Mouse (Mus musculus): ENCODE measurements around the gene Pcdh19.

Pcdh19 gene

DNA sequence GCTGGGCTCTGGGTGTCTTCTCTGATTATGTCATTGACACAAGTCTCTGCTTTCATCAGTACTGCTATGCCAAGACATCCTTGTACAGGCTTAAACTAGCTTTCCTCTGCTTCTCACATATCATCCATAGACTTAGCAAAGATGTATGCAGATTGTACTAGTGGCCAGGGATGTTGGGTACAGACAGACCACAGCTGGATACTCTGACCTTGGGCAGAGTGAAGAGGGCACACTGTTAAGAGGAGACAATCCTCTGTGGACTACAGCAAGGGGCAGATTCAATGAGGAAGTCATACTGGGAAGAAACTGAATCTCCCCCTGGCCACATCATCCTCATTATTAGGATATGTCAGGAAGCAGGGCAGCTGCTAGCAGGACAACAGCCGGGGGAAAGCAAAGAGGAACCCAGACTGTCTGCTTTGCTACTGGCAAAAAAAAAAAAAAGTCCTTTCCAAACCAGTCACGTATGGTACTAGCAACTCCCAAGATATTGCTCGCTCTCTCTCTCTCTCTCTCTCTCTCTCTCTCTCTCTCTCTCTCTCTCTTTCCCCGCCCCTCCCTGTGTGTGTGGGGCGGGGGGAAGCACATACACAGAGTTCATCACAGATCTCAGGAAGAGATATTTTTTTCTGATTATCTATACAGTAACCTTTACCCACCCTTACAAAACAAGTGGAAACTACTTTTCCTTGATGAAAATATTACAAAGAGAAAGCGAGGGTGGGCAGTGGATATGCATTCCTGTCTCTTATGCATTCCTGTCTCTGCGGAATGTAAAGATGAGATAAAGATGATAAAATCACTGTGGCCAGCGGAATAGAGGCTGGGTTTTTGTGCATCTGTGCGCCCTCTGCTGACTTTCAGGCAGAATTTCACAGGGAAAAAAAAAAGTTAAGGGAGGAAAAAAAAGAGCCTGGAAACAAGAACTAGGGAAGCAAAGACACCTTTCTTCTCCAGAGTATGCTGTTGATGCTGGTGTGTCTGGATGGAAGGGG is 31.2 kb downstream of the Pcdh19 start:
- no peak for DNase-seq (ENCODE audit: low read depth, low spot score)

- no peak for DNase-seq (ENCODE audit: low read depth, low spot score)
These were observed 32.8 kb downstream of the Pcdh19 start for GRCm38 (mm10) chrX:133655876-133656538.

DNA sequence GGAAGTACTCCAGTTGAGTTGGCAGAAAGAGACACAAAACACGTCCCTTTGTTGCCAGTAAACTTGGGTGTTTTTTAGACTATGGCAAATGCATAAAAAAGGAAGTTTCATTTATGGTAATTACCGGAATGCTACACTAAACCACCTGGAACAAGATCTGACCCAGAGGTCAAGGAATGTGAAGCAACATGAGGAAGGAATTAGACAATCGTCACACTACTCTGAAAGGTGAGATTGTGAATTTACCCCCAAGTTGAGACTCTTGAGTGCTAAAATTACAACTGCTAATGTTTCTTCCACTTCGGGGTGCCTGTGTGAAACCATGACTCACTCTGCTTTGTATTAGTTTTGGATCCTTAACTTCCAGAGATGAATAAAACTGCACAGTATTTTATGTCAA is 33.6 kb downstream of the Pcdh19 start:
- DNase-seq (ENCODE audit: low read depth, low spot score) = no peak

DNA sequence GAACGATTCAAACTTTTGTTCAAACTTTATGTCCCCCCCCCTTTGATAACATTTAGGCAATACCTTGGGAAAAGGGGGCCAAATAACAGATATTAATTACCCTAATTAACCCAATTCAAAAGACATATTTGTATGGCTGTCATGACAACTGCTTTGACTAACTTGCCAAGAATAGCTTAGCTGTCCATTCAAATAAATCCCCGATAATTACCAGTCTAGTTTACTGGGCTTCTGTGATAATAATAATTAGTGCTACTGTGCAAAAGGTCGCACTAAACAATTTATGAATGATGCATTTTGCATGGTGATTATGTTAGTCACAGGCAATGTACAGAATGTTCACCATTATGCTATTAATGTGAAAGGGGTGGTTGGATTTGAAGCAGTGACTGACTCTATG is 35.7 kb downstream of the Pcdh19 start:
- no peak for DNase-seq (ENCODE audit: low read depth, low spot score)

- no peak for DNase-seq (ENCODE audit: low read depth, low spot score)
These were observed 38.4 kb downstream of the Pcdh19 start for GRCm38 (mm10) chrX:133650379-133650778.

DNA sequence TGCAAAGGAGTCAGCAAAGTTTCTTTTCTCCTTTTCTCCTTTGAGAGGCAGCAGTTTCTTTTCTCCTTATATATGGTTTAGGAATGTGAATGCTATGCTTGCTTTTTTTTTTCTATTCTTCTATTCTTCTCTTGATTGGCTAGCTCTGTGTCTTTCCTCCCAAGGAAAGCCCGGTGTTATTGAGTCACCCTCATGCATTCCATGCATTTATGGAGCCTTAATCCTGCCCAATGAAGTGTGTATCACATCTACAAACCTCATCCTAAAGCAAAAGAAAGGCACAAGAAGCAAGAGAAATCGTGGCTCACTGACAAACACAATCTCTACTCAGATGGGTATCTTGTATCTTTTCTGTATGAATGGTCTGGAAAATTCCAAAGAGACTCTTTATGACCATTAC is 41.0 kb downstream of the Pcdh19 start:
- DNase-seq (ENCODE audit: low read depth, low spot score) = no peak

GRCm38 (mm10) chrX:133639445-133639844 is 49.3 kb downstream of the Pcdh19 start:
- DNase-seq (ENCODE audit: low read depth, low spot score) = no peak

GRCm38 (mm10) chrX:133629538-133629937 is 59.2 kb downstream of the Pcdh19 start:
- no peak for DNase-seq (ENCODE audit: low read depth, low spot score)

GRCm38 (mm10) chrX:133618222-133618621 is 70.6 kb downstream of the Pcdh19 start:
- no peak for DNase-seq (ENCODE audit: low read depth, low spot score)

DNA sequence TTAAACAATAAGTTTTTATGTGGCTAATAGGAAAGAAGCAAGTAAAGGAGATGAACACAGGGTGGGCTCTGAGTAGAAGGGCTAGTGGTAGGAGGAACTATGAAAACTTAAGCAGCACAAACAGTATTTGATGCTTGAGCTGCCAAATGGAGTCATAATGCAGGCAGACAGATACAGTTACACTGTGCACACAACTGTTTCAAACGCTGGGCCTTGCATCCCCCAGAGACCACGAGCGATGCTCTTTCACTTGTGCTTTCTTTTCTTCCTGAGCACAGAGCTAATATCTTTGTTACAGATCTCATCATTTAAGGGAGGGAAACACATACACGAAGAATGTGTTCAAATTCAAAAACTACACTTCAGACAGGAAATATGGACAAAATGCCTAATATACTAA is 83.0 kb downstream of the Pcdh19 start:
- no peak for DNase-seq (ENCODE audit: low read depth, low spot score)

GRCm38 (mm10) chrX:133604272-133604671 is 84.5 kb downstream of the Pcdh19 start:
- no peak for DNase-seq (ENCODE audit: low read depth, low spot score)

- no peak for DNase-seq (ENCODE audit: low read depth, low spot score)
These were observed 86.7 kb downstream of the Pcdh19 start for GRCm38 (mm10) chrX:133602068-133602467.

DNA sequence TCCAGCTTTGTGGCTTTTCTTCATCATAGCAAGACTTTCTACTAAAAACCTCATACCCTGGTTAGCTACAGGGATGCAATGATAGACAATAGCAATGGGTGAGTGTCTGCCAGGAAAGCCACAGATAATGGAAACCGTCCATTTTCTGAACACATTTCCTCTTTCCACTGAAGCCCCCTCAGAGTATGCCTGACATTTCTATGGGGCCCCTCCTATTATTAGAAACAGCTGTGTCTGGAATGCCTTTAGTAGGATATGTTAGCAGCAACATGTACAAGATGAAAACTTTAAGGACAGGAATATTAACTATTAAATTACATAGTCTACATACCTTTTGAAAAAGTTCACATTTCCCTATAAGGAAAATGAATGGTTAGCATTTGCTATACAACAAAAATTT is 87.1 kb downstream of the Pcdh19 start:
- DNase-seq (ENCODE audit: low read depth, low spot score) = no peak

GRCm38 (mm10) chrX:133601195-133601594 is 87.6 kb downstream of the Pcdh19 start:
- DNase-seq (ENCODE audit: low read depth, low spot score) = no peak

- DNase-seq (ENCODE audit: low read depth, low spot score) = no peak
These were observed 113.0 kb downstream of the Pcdh19 start for GRCm38 (mm10) chrX:133575601-133576382.

DNA sequence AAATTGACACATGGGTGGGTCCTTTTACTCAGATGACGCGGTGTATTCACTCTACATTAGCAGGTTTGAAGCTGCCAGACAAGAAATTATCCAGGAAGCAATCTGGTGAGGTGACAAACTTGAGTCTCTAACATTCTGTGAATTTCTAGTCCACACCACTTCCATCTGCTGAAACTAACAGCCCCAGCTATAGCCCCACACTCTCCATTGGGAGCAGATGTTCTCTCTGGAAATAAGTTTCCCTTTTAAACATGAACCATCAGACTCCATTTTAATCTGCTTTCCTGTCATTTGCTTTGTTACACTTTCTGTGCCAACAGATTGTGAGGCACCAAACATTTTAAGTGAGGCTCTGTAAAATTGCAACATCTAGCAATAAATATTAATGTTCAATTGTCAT is 123.4 kb downstream of the Pcdh19 start:
- DNase-seq (ENCODE audit: low read depth, low spot score) = no peak

Measured in c-Kit-negative CD71-positive TER-119-positive erythroid progenitor cells, embryonic 14.5 days (primary cell).